Mouse (Mus musculus) cerebellum, adult 11-12 months (tissue): ENCODE measurements around the gene Card10.

Source experiments
- DNase-seq: peaks from one replicate; pipeline ENCODE4 v3.0.0; 2022

Gene Card10

GRCm38 (mm10) chr15:78834233-78835005, 31.6 kb upstream of the Card10 start:
- DNase-seq = no peak

- no peak for DNase-seq
Observed at GRCm38 (mm10) chr15:78833582-78833981, 30.7 kb upstream of the Card10 start.

DNA sequence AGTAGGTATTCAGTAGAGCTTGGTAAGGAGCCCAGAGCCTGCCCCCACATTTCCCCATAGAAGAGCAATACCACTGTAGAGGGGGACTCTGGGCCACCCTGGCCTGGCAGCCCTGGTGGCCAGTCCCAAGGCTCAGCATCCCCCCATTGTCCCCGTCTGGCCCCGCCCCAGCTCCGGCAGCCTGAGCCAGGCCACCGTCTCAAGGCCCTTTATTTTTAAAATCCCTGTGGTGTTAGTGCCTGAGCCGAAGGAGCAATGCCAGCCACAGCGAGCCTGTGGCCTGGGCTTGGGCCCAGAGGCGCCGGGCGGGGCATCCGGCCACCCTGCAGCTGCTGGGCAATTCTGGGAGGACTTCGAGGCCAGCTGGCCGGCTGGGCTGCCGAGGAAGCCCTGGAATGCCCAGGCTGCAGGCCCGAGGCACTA, 29.9 kb upstream of the Card10 start:
- DNase-seq = peak; percentile 72

GRCm38 (mm10) chr15:78831720-78832657, 29.1 kb upstream of the Card10 start:
- DNase-seq = no peak

- DNase-seq = no peak
Observed at GRCm38 (mm10) chr15:78830742-78831719, 28.2 kb upstream of the Card10 start.

DNA sequence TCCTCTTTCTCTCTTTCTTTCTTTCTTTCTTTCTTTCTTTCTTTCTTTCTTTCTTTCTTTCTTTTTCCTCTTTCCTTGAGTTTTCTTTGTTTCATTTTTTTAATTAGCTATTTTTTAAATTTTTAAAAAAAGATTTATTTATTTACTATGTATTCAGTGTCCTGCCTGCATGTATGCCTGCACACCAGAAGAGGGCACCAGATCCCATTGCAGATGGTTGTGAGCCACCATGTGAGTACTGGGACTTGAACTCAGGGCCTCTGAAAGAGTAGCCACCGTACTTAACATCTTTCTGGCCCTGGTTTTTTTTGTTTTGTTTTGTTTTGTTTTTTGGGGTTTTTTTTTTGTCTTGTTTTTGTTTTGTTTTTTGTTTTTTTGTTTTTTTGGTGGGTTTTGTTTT, 26.8 kb upstream of the Card10 start:
- no peak for DNase-seq

DNA sequence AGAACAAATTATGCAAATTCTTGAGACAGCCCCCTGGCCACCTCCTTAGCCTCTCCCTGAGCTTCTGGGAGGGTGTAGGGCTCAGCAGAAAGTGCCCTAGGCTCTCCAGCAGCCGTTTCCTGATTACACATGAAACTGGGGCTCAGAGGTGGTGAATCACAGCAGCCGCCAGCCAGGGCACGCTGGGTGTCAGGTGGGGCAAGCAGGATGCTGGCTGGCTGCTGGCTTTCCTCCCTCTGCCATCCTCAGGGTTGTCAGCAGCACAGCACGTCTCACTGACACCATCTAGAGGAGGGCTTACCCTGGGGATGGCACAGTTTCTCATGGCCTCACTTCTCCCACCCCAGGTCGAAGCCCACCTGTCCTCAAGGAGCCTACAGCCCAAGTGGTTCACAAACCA, 25.5 kb upstream of the Card10 start:
- DNase-seq = no peak

DNA sequence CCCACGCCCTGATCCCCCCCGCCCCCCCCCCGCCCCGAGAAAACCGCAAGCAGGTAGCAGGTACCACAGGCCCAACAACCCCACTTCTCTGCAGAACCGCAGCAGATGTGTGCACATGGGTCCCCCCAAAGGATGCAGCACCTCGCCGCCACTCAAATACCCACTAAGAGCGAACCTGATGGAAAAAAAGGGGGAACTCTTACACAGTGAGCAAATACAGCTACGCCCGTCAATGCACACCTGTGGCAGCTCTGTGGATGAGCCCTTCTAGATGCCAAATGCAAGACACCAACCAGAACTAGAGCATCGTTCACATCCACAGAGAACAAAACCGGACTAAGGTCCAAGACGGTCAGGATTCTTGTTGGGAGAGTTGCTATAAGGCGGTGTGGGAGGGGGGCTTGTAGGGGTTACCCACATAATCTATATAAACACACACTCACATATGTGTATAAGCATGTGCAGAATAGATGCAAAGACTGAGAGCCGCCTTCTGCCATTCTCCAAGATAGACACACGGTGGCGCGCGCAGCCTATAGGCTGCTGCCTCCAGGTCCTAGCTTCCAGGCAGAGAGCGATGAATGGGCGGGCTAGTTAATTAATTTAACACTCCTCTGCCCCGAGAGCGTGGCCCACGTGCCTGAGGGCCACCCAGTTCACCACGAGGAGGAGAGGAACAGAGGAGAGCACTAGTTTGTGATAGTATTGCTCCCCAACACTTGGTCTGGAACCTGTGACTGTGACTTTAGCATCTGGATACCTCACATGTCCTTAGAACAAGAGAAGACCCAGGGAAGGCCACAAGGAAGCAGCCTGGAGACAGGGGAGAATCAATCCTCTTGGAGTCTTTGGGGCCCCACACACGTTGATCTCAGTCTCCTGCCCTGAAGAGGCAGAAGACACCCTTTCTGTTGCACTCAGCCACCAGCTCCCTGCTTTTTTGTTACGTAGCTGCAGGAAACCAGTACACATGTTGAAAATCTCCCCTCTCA, 23.7 kb upstream of the Card10 start:
- DNase-seq = peak; percentile 51

- no peak for DNase-seq
Observed at GRCm38 (mm10) chr15:78816074-78816391, 13.2 kb upstream of the Card10 start.

- no peak for DNase-seq
Observed at GRCm38 (mm10) chr15:78815314-78816073, 12.7 kb upstream of the Card10 start.

- DNase-seq = no peak
Observed at GRCm38 (mm10) chr15:78813603-78814002, 10.8 kb upstream of the Card10 start.

DNA sequence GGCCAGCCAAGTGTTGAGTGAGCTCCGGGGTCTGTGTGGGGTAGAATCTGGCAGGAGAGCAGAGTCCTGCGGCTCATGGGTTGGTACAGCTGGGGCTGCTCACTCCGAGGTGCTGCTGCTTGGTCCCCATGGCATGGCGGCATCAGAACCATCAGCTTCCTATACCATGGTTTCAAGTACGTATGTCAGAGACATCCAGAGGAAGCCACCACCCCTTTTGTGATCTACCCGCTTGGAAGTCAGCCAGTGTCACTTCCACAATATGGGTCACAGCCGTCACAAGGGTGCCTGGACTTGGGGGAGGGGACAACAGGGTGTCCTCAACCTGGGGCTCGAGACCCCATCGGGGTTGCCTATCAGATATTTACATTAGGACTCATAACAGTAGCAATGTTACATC, 7.3 kb upstream of the Card10 start:
- DNase-seq = no peak

DNA sequence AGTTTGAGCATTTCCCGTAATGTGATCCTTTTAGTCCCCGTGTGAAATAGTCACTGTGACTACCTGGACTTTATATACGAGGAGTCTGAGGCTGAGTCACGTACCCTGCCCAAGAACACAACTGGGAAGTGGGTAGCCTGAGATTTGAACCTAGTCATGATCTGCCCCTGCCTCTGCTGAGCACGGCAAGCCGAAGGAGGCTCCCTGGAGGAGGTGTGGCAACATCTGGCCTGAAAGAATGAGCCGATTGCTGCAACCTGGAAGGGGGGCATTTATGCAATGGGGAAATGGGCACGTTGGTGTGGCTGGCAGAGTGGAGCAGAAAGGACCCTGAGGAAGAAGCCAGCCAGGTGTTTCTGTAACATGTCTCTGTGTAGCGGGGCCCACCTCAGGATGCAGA, 6.9 kb upstream of the Card10 start:
- DNase-seq = no peak

DNA sequence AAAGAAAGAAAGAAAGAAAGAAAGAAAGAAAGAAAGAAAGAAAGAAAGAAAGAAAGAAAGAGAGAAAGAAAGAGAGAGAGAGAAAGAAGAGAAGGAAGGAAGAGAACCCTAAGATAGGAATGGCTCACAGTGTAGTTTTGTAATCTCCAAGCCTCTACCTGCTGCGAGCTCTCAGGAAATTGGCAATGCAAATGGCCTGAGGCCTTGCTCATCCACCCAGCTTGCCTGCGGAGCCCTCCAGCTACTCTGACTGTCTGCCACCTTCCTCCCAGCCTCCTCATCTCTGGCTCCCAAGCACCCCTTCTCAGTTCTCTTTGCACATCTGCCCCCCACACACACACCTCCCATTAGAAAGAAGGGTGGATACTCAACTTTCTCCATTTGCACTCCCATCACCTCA, 6.1 kb upstream of the Card10 start:
- no peak for DNase-seq

GRCm38 (mm10) chr15:78807141-78807540, 4.3 kb upstream of the Card10 start:
- DNase-seq = no peak

GRCm38 (mm10) chr15:78806614-78807013, 3.8 kb upstream of the Card10 start:
- DNase-seq = no peak

- DNase-seq = no peak
Observed at GRCm38 (mm10) chr15:78805351-78805750, 2.5 kb upstream of the Card10 start.

- no peak for DNase-seq
Observed at GRCm38 (mm10) chr15:78804326-78804725, 1.5 kb upstream of the Card10 start.

- no peak for DNase-seq
Observed at GRCm38 (mm10) chr15:78803499-78803900, 658 bp upstream of the Card10 start.

DNA sequence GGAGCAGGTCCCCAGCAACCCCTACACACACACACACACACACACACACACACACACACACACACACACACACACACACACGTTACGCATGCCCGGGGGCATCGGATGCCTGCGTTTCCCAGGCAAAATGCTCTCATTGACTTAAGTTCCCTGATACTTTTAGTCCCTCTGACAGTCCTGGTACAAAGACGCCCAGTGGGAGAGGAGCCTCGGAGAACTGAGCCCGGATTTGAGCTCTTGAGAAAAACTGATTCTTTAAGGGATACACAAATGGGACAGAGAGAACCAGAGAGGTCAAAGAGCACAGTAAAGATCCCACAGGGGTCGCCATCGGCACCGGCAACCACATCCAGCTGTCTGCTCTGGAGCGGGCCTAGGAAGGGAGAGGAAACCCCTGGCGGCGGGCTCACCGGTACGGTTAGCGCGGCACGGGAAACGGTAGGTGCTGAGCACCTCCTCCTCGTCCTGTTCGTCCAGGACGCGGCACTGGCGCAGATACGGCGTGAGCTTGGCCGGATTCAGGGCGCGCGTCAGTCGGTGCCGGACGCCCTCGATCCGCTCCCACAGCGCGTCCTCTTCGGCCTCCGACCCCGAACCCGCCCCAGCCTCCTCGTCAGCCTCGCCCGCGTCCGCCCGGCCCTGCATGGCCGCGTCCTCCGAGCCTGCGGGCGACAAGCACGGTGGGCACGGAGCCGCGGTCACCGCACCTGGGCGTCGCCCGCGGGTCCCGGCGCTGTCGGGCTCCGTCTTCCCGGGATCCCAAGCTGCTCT, 686 bp downstream of the Card10 start:
- no peak for DNase-seq
